Mouse (Mus musculus) cerebellum, adult 2 months (tissue): ENCODE measurements around the gene Cdkn2c.

Experiments used
- CTCF ChIP-seq: fragments of 200-500 bp; IDR thresholded peaks from 2 replicates; pipeline ENCODE4 v1.5.1; 2011; ENCODE audit warnings: low read depth, mild to moderate bottlenecking, control low read depth, low read length, moderate library complexity, borderline replicate concordance; ENCODE audit not compliant: insufficient read depth
- POLR2A ChIP-seq: fragments of 200-500 bp; IDR thresholded peaks from 2 replicates; pipeline ENCODE4 v1.6.1; 2011; ENCODE audit warnings: low read length, control low read depth, borderline replicate concordance; ENCODE audit not compliant: insufficient read depth

- TF ChIP-seq CTCF (no peak), POLR2A (no peak)
These were observed 529 bp upstream of the Cdkn2c start for GRCm38 (mm10) chr4:109667518-109667917.
